Mouse (Mus musculus) Patski (cell line): ENCODE measurements around the gene Alg2. TPM values are rescaled to one million over a fixed set of nuclear protein-coding genes. Genes with fewer than 3 reads are reported as not detected.

Experiments used
- ATAC-seq: fragments of 100-300 bp; one replicate; pipeline ENCODE4 v1.8.0; 2021
- CTCF ChIA-PET: fragments of 350-600 bp; sonication (Branson Sonifier 250); formaldehyde crosslinking; loops from one replicate; lab custom pipeline; 2022; ENCODE audit warnings: inconsistent platforms; lab: Charles Lee
- POLR2A ChIA-PET: fragments of 350-600 bp; sonication (Branson Sonifier 250); formaldehyde crosslinking; loops from one replicate; lab custom pipeline; 2022; ENCODE audit warnings: antibody characterized with exemption, inconsistent platforms; lab: Charles Lee
- DNase-seq: peaks from one replicate; pipeline ENCODE4 v3.0.0-alpha.2; 2011; ENCODE audit warnings: low read depth, low spot score
- H3K27me3 ChIP-seq: fragments of 371-371 bp; one replicate; pipeline ENCODE4 v1.5.1; 2021
- CTCF ChIP-seq: fragments of 100-300 bp; IDR thresholded peaks from one replicate; pipeline ENCODE4 v1.5.1; 2021
- in situ Hi-C: fragments of 300-500 bp; cut with MboI; formaldehyde crosslinking; loops from 3 replicates; pipeline ENCODE4 v1.11.1; 2018; ENCODE audit warnings: low pct_unique_long_range_greater_than_20kb, mixed read lengths
- polyA plus RNA-seq: library from polyadenylated mRNA; unstranded; gene quantifications from one replicate; pipeline ENCODE4 v1.2.3, GENCODE M21; 2021

Alg2 gene
- polyA plus RNA-seq, 1 experiment from 2014 or later, result 28.1 TPM

DNA sequence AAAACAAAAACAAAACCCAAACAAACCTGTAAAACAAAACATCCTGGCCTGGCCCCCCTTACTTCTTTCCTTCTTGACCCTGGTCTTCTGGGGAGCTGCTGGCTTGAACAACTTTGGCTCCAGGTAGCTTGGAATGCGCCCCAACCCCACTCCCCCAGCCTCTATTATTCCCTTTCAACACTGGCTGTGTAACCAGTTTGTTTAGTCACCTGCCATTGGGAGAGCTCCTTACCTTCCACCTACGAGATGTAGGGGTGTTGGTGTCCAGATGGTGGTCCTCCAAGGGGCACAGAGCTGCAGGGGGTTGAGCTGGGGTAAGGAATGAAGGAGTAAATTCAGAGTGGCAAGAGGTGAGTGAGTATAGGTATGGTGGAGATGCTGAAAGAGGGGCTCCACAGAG lies 6.9 kb downstream of the Alg2 start:
- in situ Hi-C loops, result no loop called here
- H3K27me3 ChIP-seq, result no peaks in the 10 kb centered on the region

GRCm38 (mm10) chr4:47449586-47450522 lies 24.3 kb downstream of the Alg2 start:
- POLR2A ChIA-PET, result no interaction called here
- no peak for ATAC-seq
- in situ Hi-C loops, result loop anchor here (25.0 kb wide), 2 partner anchors 587 to 937 kb away; partner anchors contain the start of gene Nr4a3
- DNase-seq, result no peak
- CTCF ChIA-PET, result no interaction called here
- no peak for TF ChIP-seq CTCF
- peaks cover 7% of the 10 kb centered on the region for H3K27me3 ChIP-seq

More for the DNA sequence above, 6.9 kb downstream of the Alg2 start:
- ChIA-PET CTCF (no interaction called here), POLR2A (no interaction called here)
- no peak for TF ChIP-seq CTCF
- ATAC-seq (no peak), DNase-seq (no peak)

GRCm38 (mm10) chr4:47449116-47449515 lies 25.0 kb downstream of the Alg2 start:
- ChIA-PET CTCF (no interaction called here), POLR2A (no interaction called here)
- in situ Hi-C loops, result loop anchor here (25.0 kb wide), 2 partner anchors 588 to 938 kb away; partner anchors contain the start of gene Nr4a3
- H3K27me3 ChIP-seq, result peaks cover 7% of the 10 kb centered on the region
- ATAC-seq (no peak), DNase-seq (no peak)
- TF ChIP-seq CTCF, result no peak

DNA sequence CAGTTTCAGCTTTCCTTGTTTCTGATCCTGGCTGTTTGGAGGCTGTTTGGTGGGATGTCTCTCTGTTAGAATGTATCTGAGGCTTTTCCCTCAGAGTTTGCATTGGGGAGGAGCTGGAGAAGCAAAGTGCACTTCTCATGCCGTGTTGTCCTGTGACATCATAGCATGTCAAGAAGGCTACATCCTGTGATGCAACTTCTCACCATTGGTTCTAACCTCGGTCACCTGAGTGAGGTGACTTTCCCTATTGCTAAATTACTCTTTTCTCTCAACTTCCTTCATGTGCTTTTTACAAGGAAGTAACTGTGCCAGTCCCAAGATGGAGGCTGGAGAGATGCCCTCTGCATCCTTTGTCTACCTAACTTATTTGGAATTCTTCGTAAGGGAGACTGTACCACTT lies 25.6 kb downstream of the Alg2 start:
- ATAC-seq, result no peak
- H3K27me3 ChIP-seq, result peaks cover 7% of the 10 kb centered on the region
- POLR2A ChIA-PET, result no interaction called here
- DNase-seq, result no peak
- CTCF ChIA-PET, result no interaction called here
- in situ Hi-C loops, result loop anchor here (25.0 kb wide), 2 partner anchors 589 to 939 kb away; partner anchors contain the start of gene Nr4a3
- TF ChIP-seq CTCF, result no peak

- peaks cover 7% of the 10 kb centered on the region for H3K27me3 ChIP-seq
- TF ChIP-seq CTCF, result no peak
- in situ Hi-C loops, result loop anchor here (25.0 kb wide), 2 partner anchors 596 to 946 kb away; partner anchors contain the start of gene Nr4a3
- ATAC-seq, result no peak
- ChIA-PET CTCF (no interaction called here), POLR2A (no interaction called here)
- DNase-seq, result no peak
Measured at GRCm38 (mm10) chr4:47440951-47441350, 33.2 kb downstream of the Alg2 start.

DNA sequence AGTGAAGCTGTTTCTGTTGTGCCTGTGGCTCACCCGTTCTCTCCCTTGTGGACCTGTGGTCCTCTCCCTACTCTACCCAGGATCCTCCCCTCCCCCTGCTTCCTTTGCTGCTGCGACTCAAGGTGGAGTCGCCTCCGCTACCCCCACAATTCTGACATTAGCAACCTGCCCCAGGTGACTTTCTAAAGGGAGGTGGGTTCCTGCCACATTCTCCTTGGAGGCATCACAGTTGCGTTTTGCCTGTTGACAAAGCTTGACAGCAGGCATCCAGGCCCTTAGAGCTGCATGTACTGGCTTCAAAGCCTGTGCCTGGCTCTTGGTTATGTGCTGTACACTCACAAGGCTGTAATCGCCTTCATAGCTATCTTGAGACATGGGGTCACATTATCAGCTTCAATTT lies 35.2 kb downstream of the Alg2 start:
- no peak for ATAC-seq
- ChIA-PET CTCF (no interaction called here), POLR2A (interaction anchor here (0.6 to 0.7 kb wide), 2 partner anchors 59 to 958 kb away, joined by 3 to 4 read pairs; no protein-coding TSS in a partner anchor)
- H3K27me3 ChIP-seq, result no peaks in the 10 kb centered on the region
- in situ Hi-C loops, result loop anchor here (5.0 to 25.0 kb wide), 3 partner anchors 158 to 948 kb away; partner anchors contain the start of gene Nr4a3
- no peak for DNase-seq
- no peak for TF ChIP-seq CTCF

- TF ChIP-seq CTCF, result peak; percentile 75
- ChIA-PET CTCF (interaction anchor here (0.7 to 1.5 kb wide), 4 partner anchors 8 to 66 kb away, joined by 3 to 4 read pairs (median 4); no protein-coding TSS in a partner anchor), POLR2A (interaction anchor here (0.6 kb wide), 1 partner anchor 36 kb away, joined by 3 read pairs; the partner anchor contains the start of gene Alg2)
- ATAC-seq (peak; percentile 96), DNase-seq (peak; percentile 19)
- H3K27me3 ChIP-seq, result no peaks in the 10 kb centered on the region
- in situ Hi-C loops, result loop anchor here (5.0 to 25.0 kb wide), 3 partner anchors 160 to 950 kb away; partner anchors contain the start of gene Nr4a3
Measured at GRCm38 (mm10) chr4:47437365-47438340, 36.5 kb downstream of the Alg2 start.

DNA sequence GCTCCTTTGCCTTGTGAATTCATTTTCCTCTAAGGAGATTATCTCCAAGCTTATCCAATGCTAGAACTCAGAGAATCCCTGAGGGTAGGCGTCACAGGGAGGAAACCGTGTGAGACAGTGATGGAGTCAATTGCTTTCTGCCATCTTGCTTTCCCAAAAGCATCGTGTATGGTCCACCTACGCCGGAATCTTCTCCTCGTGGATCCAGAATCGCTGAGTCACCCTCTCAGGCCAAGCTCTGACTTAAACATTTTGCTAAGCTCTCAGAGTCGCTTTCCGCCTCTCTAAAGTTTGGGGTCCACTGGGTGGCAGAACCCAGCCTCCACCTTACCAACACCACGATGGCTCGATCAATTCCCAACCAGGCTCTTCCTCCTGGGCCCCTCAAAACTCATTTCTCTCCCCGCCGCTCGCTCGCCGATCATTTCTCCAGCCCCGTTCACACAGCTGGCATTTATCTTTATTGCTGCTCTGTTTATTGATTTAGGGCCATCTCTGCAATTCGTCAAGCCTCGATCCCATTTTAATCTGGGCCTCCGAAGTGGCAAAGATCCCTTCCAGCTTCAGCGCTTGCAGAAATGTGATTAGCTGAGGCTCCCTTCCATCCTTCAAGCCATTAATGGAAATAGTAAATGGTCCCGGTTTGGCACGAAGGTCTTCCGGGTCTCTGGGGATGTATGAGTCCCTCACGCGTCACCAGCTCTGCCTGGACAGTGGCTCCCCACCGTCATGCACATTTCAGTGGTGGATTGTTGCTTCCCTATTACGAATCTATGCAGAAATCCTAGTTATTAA lies 38.4 kb downstream of the Alg2 start:
- ATAC-seq (no peak), DNase-seq (no peak)
- H3K27me3 ChIP-seq, result no peaks in the 10 kb centered on the region
- no peak for TF ChIP-seq CTCF
- ChIA-PET POLR2A (no interaction called here), CTCF (no interaction called here)
- in situ Hi-C loops, result loop anchor here (5.0 to 25.0 kb wide), 3 partner anchors 162 to 952 kb away; partner anchors contain the start of gene Nr4a3

- ATAC-seq, result no peak
- DNase-seq, result no peak
- H3K27me3 ChIP-seq, result no peaks in the 10 kb centered on the region
- CTCF ChIA-PET, result no interaction called here
- in situ Hi-C loops, result loop anchor here (5.0 to 25.0 kb wide), 3 partner anchors 162 to 952 kb away; partner anchors contain the start of gene Nr4a3
- POLR2A ChIA-PET, result no interaction called here
- TF ChIP-seq CTCF, result no peak
Measured at GRCm38 (mm10) chr4:47435131-47435530, 39.0 kb downstream of the Alg2 start.
